Mouse (Mus musculus) heart, embryonic 14.5 days (tissue): ENCODE data around the gene Tgif2. TPM values are rescaled to one million over a fixed set of nuclear protein-coding genes. Genes with fewer than 3 reads are reported as not detected.

Experiments used
- ATAC-seq: fragments of 200-750 bp; cut with Nextera tagmentation; 2 replicates; pipeline ENCODE4 v1.8.0; 2017; ENCODE audit warnings: low read depth, moderate TSS enrichment; ENCODE audit not compliant: insufficient number of reproducible peaks, insufficient read depth, low FRiP score
- H3K27ac ChIP-seq, 2 experiments: fragments of 200-500 bp in 1 of 2; fragments of 300-500 bp in 1 of 2; sonication (generic) in 1 of 2; replicated peaks in 1 of 2; 2 replicates each; pipeline ENCODE4 v1.5.1; 2012 to 2014; ENCODE audit warnings: low read depth in 2 of 2, low read length in 2 of 2, control low read depth in 1 of 2, mild to moderate bottlenecking in 1 of 2, mixed read lengths in 1 of 2; ENCODE audit not compliant: control insufficient read depth in 1 of 2, insufficient read depth in 1 of 2
- H3K27me3 ChIP-seq: fragments of 300-500 bp; sonication (generic); 2 replicates; pipeline ENCODE4 v1.6.1; 2014; ENCODE audit warnings: mild to moderate bottlenecking, low read length, control low read depth; ENCODE audit not compliant: control insufficient read depth, insufficient read depth
- H3K36me3 ChIP-seq: fragments of 300-500 bp; sonication (generic); 2 replicates; pipeline ENCODE4 v1.6.1; 2014; ENCODE audit warnings: mild to moderate bottlenecking, control low read depth, low read length, mixed read lengths; ENCODE audit not compliant: control insufficient read depth, insufficient read depth
- H3K4me1 ChIP-seq, 2 experiments: fragments of 200-500 bp in 1 of 2; fragments of 300-500 bp in 1 of 2; sonication (generic) in 1 of 2; 2 replicates each; pipeline ENCODE4 v1.6.1; 2012 to 2014; ENCODE audit warnings: low read length in 2 of 2, control low read depth in 1 of 2, mixed read lengths in 1 of 2; ENCODE audit not compliant: control insufficient read depth in 2 of 2, insufficient read depth in 2 of 2
- H3K4me2 ChIP-seq: fragments of 300-500 bp; sonication (generic); 2 replicates; pipeline ENCODE4 v1.6.1; 2014; ENCODE audit warnings: mild to moderate bottlenecking, low read length
- H3K4me3 ChIP-seq, 2 experiments: fragments of 200-500 bp in 1 of 2; fragments of 300-500 bp in 1 of 2; sonication (generic) in 1 of 2; 2 replicates each; pipeline ENCODE4 v1.5.1; 2012 to 2014; ENCODE audit warnings: low read length in 2 of 2, mild to moderate bottlenecking in 2 of 2, control low read depth in 1 of 2, low read depth in 1 of 2, moderate library complexity in 1 of 2; ENCODE audit not compliant: control insufficient read depth in 1 of 2, insufficient read depth in 1 of 2
- H3K9ac ChIP-seq: fragments of 300-500 bp; sonication (generic); 2 replicates; pipeline ENCODE4 v1.6.1; 2014; ENCODE audit warnings: mild to moderate bottlenecking, low read length
- H3K9me3 ChIP-seq: fragments of 300-500 bp; sonication (generic); 2 replicates; pipeline ENCODE4 v1.6.1; 2016; ENCODE audit warnings: low read length, control low read depth; ENCODE audit not compliant: control insufficient read depth
- WGBS: fragments of 180-500 bp; shearing (Covaris S2); extraction: QIAGEN DNeasy Blood & Tissue Kit; methylation state at CpG from one replicate; pipeline ENCODE4 v1.1.7; 2014; 5-methylcytosine and 5-hydroxymethylcytosine counted together
- polyA plus RNA-seq: library from polyadenylated mRNA; unstranded; fragments of >200 nt; fragmentation: Nextera tagmentation; extraction: Ambion mirVana; gene quantifications from 2 replicates; pipeline ENCODE4 v1.2.1, GENCODE M21; 2014

Gene Tgif2
- polyA plus RNA-seq, 1 experiment from 2014 or later: 36.2 TPM

GRCm38 (mm10) chr2:156834336-156834735 lies 5.5 kb upstream of the Tgif2 start:
- Histone ChIP-seq H3K27ac (no peak overlapping the region), H3K4me1 (peaks cover 3 to 8% of the 10 kb centered on the region in 2 experiments; a peak in 2 of 4 replicates), H3K4me2 (no peak overlapping the region), H3K9me3 (peaks cover 23% of the 10 kb centered on the region), H3K36me3 (peaks cover 74% of the 10 kb centered on the region), H3K4me3 (no peak overlapping the region), H3K9ac (no peak overlapping the region), H3K27me3 (no peaks in the 10 kb centered on the region)
- WGBS: 98% methylated on average over 11 of the region's 11 CpGs
- ATAC-seq: no peak

- 68% methylated on average over 6 of the region's 6 CpGs for WGBS
- ATAC-seq: no peak
- Histone ChIP-seq H3K4me3 (peak overlapping the region; percentile 69 to 91), H3K4me2 (peak overlapping the region; percentile 84), H3K27ac (peak overlapping the region; percentile 54 to 95), H3K36me3 (peaks cover 36% of the 10 kb centered on the region), H3K27me3 (no peaks in the 10 kb centered on the region), H3K4me1 (peaks cover 24 to 31% of the 10 kb centered on the region in 2 experiments), H3K9me3 (no peaks in the 10 kb centered on the region), H3K9ac (peak overlapping the region; percentile 95; the same call in 1 of the 2 replicates)
Measured at GRCm38 (mm10) chr2:156838839-156839238, 968 bp upstream of the Tgif2 start.

- peak; percentile 19 for ATAC-seq
- H3K9ac ChIP-seq: peak overlapping the region; percentile 95
- H3K4me3 ChIP-seq: peak overlapping the region; percentile 69 to 91
- H3K4me2 ChIP-seq: peak overlapping the region; percentile 84
- H3K27me3 ChIP-seq: no peaks in the 10 kb centered on the region
- no peaks in the 10 kb centered on the region for H3K9me3 ChIP-seq
- H3K4me1 ChIP-seq: peaks cover 33 to 46% of the 10 kb centered on the region in 2 experiments
- peaks cover 28% of the 10 kb centered on the region for H3K36me3 ChIP-seq
- WGBS: under 1% methylated on average over 69 of the region's 79 CpGs
- H3K27ac ChIP-seq: peak overlapping the region; percentile 80 to 95
Measured at GRCm38 (mm10) chr2:156840301-156841027, 657 bp downstream of the Tgif2 start.

- peaks cover 33 to 50% of the 10 kb centered on the region in 2 experiments for H3K4me1 ChIP-seq
- peak overlapping the region; percentile 84 for H3K4me2 ChIP-seq
- H3K36me3 ChIP-seq: peaks cover 28% of the 10 kb centered on the region
- under 1% methylated on average over 40 of the region's 42 CpGs for WGBS
- H3K9me3 ChIP-seq: no peaks in the 10 kb centered on the region
- H3K27me3 ChIP-seq: no peaks in the 10 kb centered on the region
- peak; percentile 4; the same call in 1 of the 2 replicates for ATAC-seq
- H3K27ac ChIP-seq: peak overlapping the region; percentile 80 to 95
- peak overlapping the region; percentile 95 for H3K9ac ChIP-seq
- peak overlapping the region; percentile 69 to 91 for H3K4me3 ChIP-seq
Measured at GRCm38 (mm10) chr2:156841028-156841840, 1.4 kb downstream of the Tgif2 start.

- Histone ChIP-seq H3K4me2 (peak overlapping the region; percentile 84), H3K9me3 (no peaks in the 10 kb centered on the region), H3K4me3 (peak overlapping the region; percentile 69 to 91), H3K4me1 (peaks cover 33 to 50% of the 10 kb centered on the region in 2 experiments), H3K36me3 (peaks cover 29% of the 10 kb centered on the region), H3K27me3 (no peaks in the 10 kb centered on the region), H3K27ac (peak overlapping the region; percentile 80 to 95), H3K9ac (peak overlapping the region; percentile 95)
- ATAC-seq: 0 out of 2 replicates have a peak, but pooled peaks have one; percentile 2
- WGBS: 6% methylated on average over 20 of the region's 20 CpGs
Measured at GRCm38 (mm10) chr2:156841841-156842706, 2.3 kb downstream of the Tgif2 start.

- peaks cover 33 to 50% of the 10 kb centered on the region in 2 experiments for H3K4me1 ChIP-seq
- 22% methylated on average over 11 of the region's 11 CpGs for WGBS
- peaks cover 30% of the 10 kb centered on the region for H3K36me3 ChIP-seq
- H3K4me3 ChIP-seq: peak overlapping the region; percentile 4 to 91; a peak in 3 of 4 replicates
- H3K9me3 ChIP-seq: no peaks in the 10 kb centered on the region
- H3K4me2 ChIP-seq: peak overlapping the region; percentile 84
- H3K9ac ChIP-seq: peak overlapping the region; percentile 95
- peak overlapping the region in 1 of 2 experiments; percentile 95; a peak in 2 of 4 replicates for H3K27ac ChIP-seq
- H3K27me3 ChIP-seq: no peaks in the 10 kb centered on the region
- no peak for ATAC-seq
Measured at GRCm38 (mm10) chr2:156842711-156843110, 2.9 kb downstream of the Tgif2 start.

GRCm38 (mm10) chr2:156843331-156843730 lies 3.5 kb downstream of the Tgif2 start:
- peaks cover 36% of the 10 kb centered on the region for H3K36me3 ChIP-seq
- 82% methylated on average over 10 of the region's 10 CpGs for WGBS
- no peaks in the 10 kb centered on the region for H3K9me3 ChIP-seq
- H3K27me3 ChIP-seq: no peaks in the 10 kb centered on the region
- peak overlapping the region; percentile 95; the same call in 1 of the 2 replicates for H3K9ac ChIP-seq
- peak overlapping the region; percentile 84; the same call in 1 of the 2 replicates for H3K4me2 ChIP-seq
- ATAC-seq: no peak
- no peak overlapping the region for H3K4me3 ChIP-seq
- H3K27ac ChIP-seq: no peak overlapping the region
- peaks cover 33 to 50% of the 10 kb centered on the region in 2 experiments for H3K4me1 ChIP-seq
